Mouse (Mus musculus): ENCODE data around the gene Ndrg3.
A peak's percentile ranks its signal among the peaks of the same experiment; 100 is the strongest.
"Not testable (repeated sequence)": the region's sequence is repeated elsewhere in the genome, so short reads cannot be mapped to it uniquely, and the experiment has no call there.

Gene Ndrg3

GRCm38 (mm10) chr2:156998263-156998662 is 6.4 kb upstream of the Ndrg3 start:
- no peak for DNase-seq (ENCODE audit: low spot score in 2 of 2)

GRCm38 (mm10) chr2:156996576-156996975 is 4.7 kb upstream of the Ndrg3 start:
- DNase-seq (ENCODE audit: low spot score in 2 of 2): peak in 1 of 2 experiments; percentile 34

- DNase-seq (ENCODE audit: low spot score in 2 of 2): peak in 1 of 2 experiments; percentile 24
These were observed 977 bp downstream of the Ndrg3 start for GRCm38 (mm10) chr2:156990727-156991431.

- DNase-seq (ENCODE audit: low spot score in 2 of 2): no peak
These were observed 4.5 kb downstream of the Ndrg3 start for GRCm38 (mm10) chr2:156987316-156987715.

GRCm38 (mm10) chr2:156982864-156983263 is 9.0 kb downstream of the Ndrg3 start:
- DNase-seq (ENCODE audit: low spot score in 2 of 2): no peak

- no peak for DNase-seq (ENCODE audit: low spot score in 2 of 2)
These were observed 10.6 kb downstream of the Ndrg3 start for GRCm38 (mm10) chr2:156981291-156981690.

GRCm38 (mm10) chr2:156980059-156980458 is 11.8 kb downstream of the Ndrg3 start:
- DNase-seq (ENCODE audit: low spot score in 2 of 2): no peak

- no peak for DNase-seq (ENCODE audit: low spot score in 2 of 2)
These were observed 15.1 kb downstream of the Ndrg3 start for GRCm38 (mm10) chr2:156976711-156977110.

GRCm38 (mm10) chr2:156974967-156975366 is 16.9 kb downstream of the Ndrg3 start:
- DNase-seq (ENCODE audit: low spot score in 2 of 2): no peak

- DNase-seq (ENCODE audit: low spot score in 2 of 2): peak; percentile 74 to 77
These were observed 18.3 kb downstream of the Ndrg3 start for GRCm38 (mm10) chr2:156973316-156974100.

GRCm38 (mm10) chr2:156970253-156970652 is 21.6 kb downstream of the Ndrg3 start:
- DNase-seq (ENCODE audit: low spot score in 2 of 2): no peak

GRCm38 (mm10) chr2:156968501-156968900 is 23.4 kb downstream of the Ndrg3 start:
- DNase-seq (ENCODE audit: low spot score in 2 of 2): no peak

- DNase-seq (ENCODE audit: low spot score in 2 of 2): no peak
These were observed 24.5 kb downstream of the Ndrg3 start for GRCm38 (mm10) chr2:156967388-156967787.

GRCm38 (mm10) chr2:156963891-156964290 is 28.0 kb downstream of the Ndrg3 start:
- DNase-seq (ENCODE audit: low spot score in 2 of 2): no peak

- no peak for DNase-seq (ENCODE audit: low spot score in 2 of 2)
These were observed 33.2 kb downstream of the Ndrg3 start for GRCm38 (mm10) chr2:156958496-156959252.

- DNase-seq (ENCODE audit: low spot score in 2 of 2): no peak
These were observed 34.8 kb downstream of the Ndrg3 start for GRCm38 (mm10) chr2:156957035-156957434.

- no peak for DNase-seq (ENCODE audit: low spot score in 2 of 2)
These were observed 35.5 kb downstream of the Ndrg3 start for GRCm38 (mm10) chr2:156956306-156956705.

- DNase-seq (ENCODE audit: low spot score in 2 of 2): peak in 1 of 2 experiments; percentile 47
These were observed 37.4 kb downstream of the Ndrg3 start for GRCm38 (mm10) chr2:156954463-156954862.

- DNase-seq (ENCODE audit: low spot score in 2 of 2): no peak
These were observed 40.4 kb downstream of the Ndrg3 start for GRCm38 (mm10) chr2:156951301-156952094.

GRCm38 (mm10) chr2:156950816-156951215 is 41.0 kb downstream of the Ndrg3 start:
- DNase-seq (ENCODE audit: low spot score in 2 of 2): no peak

- DNase-seq (ENCODE audit: low spot score in 2 of 2): not testable (repeated sequence)
These were observed 50.3 kb downstream of the Ndrg3 start for GRCm38 (mm10) chr2:156941523-156941922.
